Mouse (Mus musculus) brain, embryonic 14.5 days (tissue): ENCODE data around the gene 4933425L06Rik.

Experiments
- CTCF ChIP-seq: fragments of 200-500 bp; IDR thresholded peaks from 2 replicates; pipeline ENCODE4 v1.5.1; 2012; ENCODE audit warnings: inconsistent platforms, mild to moderate bottlenecking, moderate library complexity, borderline replicate concordance; ENCODE audit not compliant: insufficient read depth, insufficient read length; ENCODE audit errors: extremely low read depth
- POLR2A ChIP-seq: fragments of 200-500 bp; IDR thresholded peaks from 2 replicates; pipeline ENCODE4 v1.6.1; 2012; ENCODE audit warnings: mild to moderate bottlenecking, inconsistent platforms, borderline replicate concordance; ENCODE audit not compliant: poor library complexity, insufficient read depth, insufficient read length, severe bottlenecking; ENCODE audit errors: extremely low read depth

- TF ChIP-seq CTCF (no peak), POLR2A (no peak)
These were observed 34.5 kb upstream of the 4933425L06Rik start for GRCm38 (mm10) chr13:105047377-105047776.
